Mouse (Mus musculus) lung, adult 2 months (tissue): ENCODE measurements around the gene Cpne8.

Source experiments
- CTCF ChIP-seq: fragments of 200-500 bp; IDR thresholded peaks from 2 replicates; pipeline ENCODE4 v1.5.1; 2011; ENCODE audit warnings: mild to moderate bottlenecking, low read length, control low read depth; ENCODE audit not compliant: insufficient read depth
- POLR2A ChIP-seq: fragments of 200-500 bp; IDR thresholded peaks from 2 replicates; pipeline ENCODE4 v1.6.1; 2011; ENCODE audit warnings: low read depth, mild to moderate bottlenecking, control low read depth, low read length, borderline replicate concordance; ENCODE audit errors: extremely low read depth

- no peak for TF ChIP-seq CTCF
- no peak for TF ChIP-seq POLR2A
Observed at GRCm38 (mm10) chr15:90548589-90548988, 130.6 kb downstream of the Cpne8 start.
